Mouse (Mus musculus) midbrain, embryonic 12.5 days (tissue): Measurements from ENCODE around the gene Ammecr1. TPM values are rescaled to one million over a fixed set of nuclear protein-coding genes. Genes with fewer than 3 reads are reported as not detected.

Source experiments
- ATAC-seq: fragments of 200-750 bp; cut with Nextera tagmentation; 2 replicates; pipeline ENCODE4 v1.8.0; 2017; ENCODE audit warnings: low read depth, moderate TSS enrichment, moderate library complexity; ENCODE audit not compliant: low FRiP score
- H3K27ac ChIP-seq: fragments of 300-500 bp; sonication (generic); replicated peaks from 2 replicates; pipeline ENCODE4 v1.5.1; 2016; ENCODE audit warnings: mild to moderate bottlenecking
- H3K27me3 ChIP-seq: fragments of 300-500 bp; sonication (generic); 2 replicates; pipeline ENCODE4 v1.6.1; 2016; ENCODE audit warnings: mild to moderate bottlenecking
- H3K36me3 ChIP-seq: fragments of 300-500 bp; sonication (generic); 2 replicates; pipeline ENCODE4 v1.6.1; 2016
- H3K4me1 ChIP-seq: fragments of 300-500 bp; sonication (generic); 2 replicates; pipeline ENCODE4 v1.6.1; 2016
- H3K4me2 ChIP-seq: fragments of 300-500 bp; sonication (generic); replicated peaks from 2 replicates; pipeline ENCODE4 v1.6.1; 2016; ENCODE audit warnings: mild to moderate bottlenecking, moderate library complexity
- H3K4me3 ChIP-seq: fragments of 300-500 bp; sonication (generic); 2 replicates; pipeline ENCODE4 v1.5.1; 2016; ENCODE audit warnings: mild to moderate bottlenecking
- H3K9ac ChIP-seq: fragments of 300-500 bp; sonication (generic); replicated peaks from 2 replicates; pipeline ENCODE4 v1.6.1; 2016; ENCODE audit warnings: mild to moderate bottlenecking, moderate library complexity
- H3K9me3 ChIP-seq: fragments of 300-500 bp; sonication (generic); 2 replicates; pipeline ENCODE4 v1.6.1; 2016; ENCODE audit warnings: mild to moderate bottlenecking
- WGBS: fragments of 180-500 bp; shearing (Covaris S2); methylation state at CpG from one replicate; pipeline ENCODE4 v1.1.7; 2016; 5-methylcytosine and 5-hydroxymethylcytosine counted together
- polyA plus RNA-seq: library from polyadenylated mRNA; unstranded; fragments of >200 nt; fragmentation: Nextera tagmentation; extraction: Ambion mirVana; gene quantifications from 2 replicates; pipeline ENCODE4 v1.2.1, GENCODE M21; 2016

The Ammecr1 gene
- polyA plus RNA-seq, 1 experiment from 2014 or later: 8.5 TPM

- Histone ChIP-seq H3K27ac (no peak overlapping the region), H3K9ac (no peak overlapping the region), H3K4me1 (no peaks in the 10 kb centered on the region), H3K27me3 (peaks cover 33% of the 10 kb centered on the region), H3K4me3 (no peak overlapping the region), H3K4me2 (no peak overlapping the region), H3K36me3 (no peaks in the 10 kb centered on the region), H3K9me3 (no peaks in the 10 kb centered on the region)
- WGBS: 78% methylated on average over 2 of the region's 2 CpGs
- ATAC-seq: no peak
Observed at GRCm38 (mm10) chrX:142902599-142902998, 63.9 kb downstream of the Ammecr1 start.

DNA sequence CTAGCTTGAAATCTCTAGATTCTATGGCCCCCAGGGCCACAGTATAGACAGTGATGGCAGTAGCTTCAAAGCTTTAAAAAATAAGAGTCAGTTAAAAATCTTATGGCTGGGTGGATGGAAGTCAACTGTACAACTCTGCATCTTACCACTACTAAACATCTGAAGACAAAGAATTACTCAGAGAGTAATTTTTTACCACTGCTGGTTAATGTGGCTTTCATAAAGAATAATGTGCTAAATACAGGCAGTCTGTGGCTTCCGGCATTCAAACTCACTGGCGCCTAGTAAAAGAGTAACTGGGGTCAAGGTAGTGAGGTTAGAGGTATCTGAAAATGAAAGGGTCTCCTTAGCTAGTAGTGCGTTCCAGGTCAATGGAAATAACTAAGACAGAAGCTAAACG is 64.6 kb downstream of the Ammecr1 start:
- Histone ChIP-seq H3K4me1 (no peaks in the 10 kb centered on the region), H3K4me3 (no peak overlapping the region), H3K9ac (no peak overlapping the region), H3K4me2 (no peak overlapping the region), H3K27me3 (peaks cover 36% of the 10 kb centered on the region), H3K27ac (no peak overlapping the region), H3K36me3 (no peaks in the 10 kb centered on the region), H3K9me3 (no peaks in the 10 kb centered on the region)
- ATAC-seq: no peak
- 86% methylated on average over 4 of the region's 4 CpGs for WGBS

DNA sequence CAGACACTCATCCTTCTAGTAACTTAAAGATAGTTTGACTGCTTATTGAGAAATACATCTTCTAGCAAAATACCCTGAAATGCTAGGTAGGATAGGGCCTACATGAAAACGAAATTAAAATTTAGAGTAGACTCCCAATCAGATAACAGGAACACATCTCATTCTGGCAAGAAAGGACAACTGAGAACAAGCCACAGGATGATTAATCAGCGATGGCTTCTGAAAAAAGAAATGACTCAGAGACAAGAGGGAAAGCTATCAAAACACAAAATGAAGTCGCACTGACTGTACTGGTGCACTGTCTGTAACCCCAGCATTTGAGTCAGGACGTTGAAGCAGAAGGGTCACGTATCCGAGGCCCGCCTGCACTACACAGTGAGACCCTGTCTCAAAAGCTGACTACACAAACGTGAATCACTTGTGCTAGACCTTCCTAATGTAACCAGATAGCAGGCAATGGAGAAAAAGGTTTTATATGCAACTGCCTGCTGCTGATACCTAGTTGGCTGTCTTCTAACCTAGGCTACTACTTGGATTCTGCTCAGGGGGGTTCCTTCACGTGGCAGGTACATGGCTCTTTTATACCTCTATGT is 68.1 kb downstream of the Ammecr1 start:
- ATAC-seq: no peak
- no peak overlapping the region for H3K4me3 ChIP-seq
- H3K9me3 ChIP-seq: no peaks in the 10 kb centered on the region
- WGBS: 87% methylated on average over 9 of the region's 9 CpGs
- H3K4me1 ChIP-seq: no peaks in the 10 kb centered on the region
- no peaks in the 10 kb centered on the region for H3K36me3 ChIP-seq
- no peak overlapping the region for H3K27ac ChIP-seq
- no peak overlapping the region for H3K4me2 ChIP-seq
- H3K9ac ChIP-seq: no peak overlapping the region
- H3K27me3 ChIP-seq: peaks cover 26% of the 10 kb centered on the region

DNA sequence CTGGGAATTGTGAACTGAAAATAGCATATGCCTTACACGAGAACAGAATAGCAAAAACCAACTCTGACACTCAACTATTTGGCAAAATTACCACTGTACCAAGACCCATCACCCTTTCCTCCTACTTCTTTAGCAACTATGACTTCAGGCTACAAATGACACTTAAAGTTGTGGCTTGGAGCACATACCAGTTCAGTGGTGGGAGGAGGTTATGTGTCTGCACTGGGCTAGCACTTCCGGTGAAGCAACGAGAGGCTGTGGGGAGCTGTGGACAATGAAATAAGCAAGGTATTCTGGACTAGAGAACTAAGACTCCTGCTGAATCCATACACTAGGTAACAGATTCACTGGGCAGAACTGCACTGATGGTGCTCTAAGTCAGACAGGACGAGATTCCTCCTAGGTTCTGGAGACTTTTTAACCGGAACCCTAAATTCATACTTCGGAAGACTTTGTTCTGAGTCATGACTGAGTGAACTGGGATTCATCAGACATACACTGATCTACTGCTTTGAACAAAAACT is 69.0 kb downstream of the Ammecr1 start:
- 91% methylated on average over 6 of the region's 6 CpGs for WGBS
- H3K4me2 ChIP-seq: no peak overlapping the region
- no peaks in the 10 kb centered on the region for H3K36me3 ChIP-seq
- H3K27ac ChIP-seq: no peak overlapping the region
- no peaks in the 10 kb centered on the region for H3K9me3 ChIP-seq
- H3K4me1 ChIP-seq: no peaks in the 10 kb centered on the region
- peaks cover 19% of the 10 kb centered on the region for H3K27me3 ChIP-seq
- H3K4me3 ChIP-seq: no peak overlapping the region
- no peak overlapping the region for H3K9ac ChIP-seq
- no peak for ATAC-seq

DNA sequence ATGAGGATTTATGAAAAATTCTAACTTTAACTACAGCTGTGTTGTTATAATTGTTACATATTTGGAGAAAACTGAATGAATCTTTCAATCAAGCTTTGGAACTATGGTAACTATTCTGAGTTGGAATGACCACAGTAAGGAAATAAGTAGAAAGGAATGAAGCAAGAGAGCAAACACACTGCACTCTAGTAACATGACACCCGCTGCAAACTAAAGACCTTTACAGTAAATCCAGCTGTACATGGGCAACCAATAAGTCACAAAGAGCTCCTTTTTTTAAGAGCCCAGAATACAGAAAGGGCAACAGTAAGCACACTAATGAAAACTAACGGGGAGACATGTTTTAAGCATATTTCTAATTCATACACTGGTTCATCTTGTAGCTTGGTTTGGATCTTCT is 71.2 kb downstream of the Ammecr1 start:
- no peak overlapping the region for H3K27ac ChIP-seq
- H3K36me3 ChIP-seq: no peaks in the 10 kb centered on the region
- 87% methylated on average over 2 of the region's 2 CpGs for WGBS
- H3K4me2 ChIP-seq: no peak overlapping the region
- H3K27me3 ChIP-seq: peaks cover 14% of the 10 kb centered on the region
- H3K4me1 ChIP-seq: no peaks in the 10 kb centered on the region
- H3K4me3 ChIP-seq: no peak overlapping the region
- no peak overlapping the region for H3K9ac ChIP-seq
- no peaks in the 10 kb centered on the region for H3K9me3 ChIP-seq
- ATAC-seq: no peak

- Histone ChIP-seq H3K9ac (no peak overlapping the region), H3K4me2 (no peak overlapping the region), H3K4me3 (no peak overlapping the region), H3K36me3 (no peaks in the 10 kb centered on the region), H3K4me1 (no peaks in the 10 kb centered on the region), H3K27me3 (peaks cover 9% of the 10 kb centered on the region; the same call in 1 of the 2 replicates), H3K27ac (no peak overlapping the region), H3K9me3 (no peaks in the 10 kb centered on the region)
- 76% methylated on average over 7 of the region's 7 CpGs for WGBS
- no peak for ATAC-seq
Observed at GRCm38 (mm10) chrX:142885962-142886361, 80.6 kb downstream of the Ammecr1 start.

GRCm38 (mm10) chrX:142883593-142883992 is 82.9 kb downstream of the Ammecr1 start:
- Histone ChIP-seq H3K36me3 (no peaks in the 10 kb centered on the region), H3K9me3 (no peaks in the 10 kb centered on the region), H3K27ac (no peak overlapping the region), H3K4me1 (no peaks in the 10 kb centered on the region), H3K9ac (no peak overlapping the region), H3K4me3 (no peak overlapping the region), H3K27me3 (peaks cover 14% of the 10 kb centered on the region; the same call in 1 of the 2 replicates), H3K4me2 (no peak overlapping the region)
- 85% methylated on average over 4 of the region's 4 CpGs for WGBS
- no peak for ATAC-seq

DNA sequence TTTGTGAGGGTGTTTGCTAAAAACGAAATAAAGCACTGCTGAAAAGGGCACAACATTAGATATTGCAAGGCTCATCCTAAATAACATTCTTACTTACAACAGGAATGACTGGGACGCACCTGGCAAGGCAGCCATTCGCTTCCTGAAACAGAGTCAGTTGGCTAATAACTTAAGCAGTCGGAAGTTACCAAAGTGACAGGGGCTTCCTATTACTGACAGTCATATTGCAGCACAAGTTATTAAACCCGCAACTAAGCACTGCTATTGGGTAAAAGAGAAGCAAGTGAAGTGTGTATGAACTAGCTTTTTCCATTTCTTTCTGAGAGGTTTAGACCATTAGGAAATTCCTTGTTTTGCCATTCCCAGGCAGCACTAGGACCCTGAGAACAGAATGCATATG is 84.3 kb downstream of the Ammecr1 start:
- Histone ChIP-seq H3K27me3 (peaks cover 14% of the 10 kb centered on the region; the same call in 1 of the 2 replicates), H3K9ac (no peak overlapping the region), H3K4me2 (no peak overlapping the region), H3K9me3 (no peaks in the 10 kb centered on the region), H3K36me3 (no peaks in the 10 kb centered on the region), H3K4me3 (no peak overlapping the region), H3K4me1 (no peaks in the 10 kb centered on the region), H3K27ac (no peak overlapping the region)
- no peak for ATAC-seq
- 87% methylated on average over 5 of the region's 5 CpGs for WGBS

GRCm38 (mm10) chrX:142869844-142870243 is 96.7 kb downstream of the Ammecr1 start:
- 81% methylated on average over 2 of the region's 2 CpGs for WGBS
- no peak overlapping the region for H3K4me2 ChIP-seq
- ATAC-seq: no peak

GRCm38 (mm10) chrX:142848032-142848431 is 118.5 kb downstream of the Ammecr1 start:
- peaks cover 26% of the 10 kb centered on the region for H3K27me3 ChIP-seq
- no peak overlapping the region for H3K9ac ChIP-seq
- ATAC-seq: no peak
- no peaks in the 10 kb centered on the region for H3K36me3 ChIP-seq
- H3K4me3 ChIP-seq: no peak overlapping the region
- no peaks in the 10 kb centered on the region for H3K4me1 ChIP-seq
- WGBS: 93% methylated on average over 9 of the region's 9 CpGs
- H3K9me3 ChIP-seq: no peaks in the 10 kb centered on the region
- no peak overlapping the region for H3K27ac ChIP-seq
- no peak overlapping the region for H3K4me2 ChIP-seq

More at GRCm38 (mm10) chrX:142869844-142870243, 96.7 kb downstream of the Ammecr1 start:
- no peaks in the 10 kb centered on the region for H3K36me3 ChIP-seq
- no peak overlapping the region for H3K4me3 ChIP-seq
- peaks cover 4% of the 10 kb centered on the region; the same call in 1 of the 2 replicates for H3K27me3 ChIP-seq
- H3K9me3 ChIP-seq: no peaks in the 10 kb centered on the region
- no peak overlapping the region for H3K27ac ChIP-seq
- no peaks in the 10 kb centered on the region for H3K4me1 ChIP-seq
- no peak overlapping the region for H3K9ac ChIP-seq

GRCm38 (mm10) chrX:142846266-142846665 is 120.3 kb downstream of the Ammecr1 start:
- no peaks in the 10 kb centered on the region for H3K36me3 ChIP-seq
- no peak overlapping the region for H3K4me2 ChIP-seq
- H3K27me3 ChIP-seq: peaks cover 32% of the 10 kb centered on the region
- H3K4me3 ChIP-seq: no peak overlapping the region
- WGBS: 79% methylated on average over 6 of the region's 6 CpGs
- no peak for ATAC-seq
- H3K27ac ChIP-seq: no peak overlapping the region
- no peaks in the 10 kb centered on the region for H3K9me3 ChIP-seq
- no peak overlapping the region for H3K9ac ChIP-seq
- no peaks in the 10 kb centered on the region for H3K4me1 ChIP-seq

DNA sequence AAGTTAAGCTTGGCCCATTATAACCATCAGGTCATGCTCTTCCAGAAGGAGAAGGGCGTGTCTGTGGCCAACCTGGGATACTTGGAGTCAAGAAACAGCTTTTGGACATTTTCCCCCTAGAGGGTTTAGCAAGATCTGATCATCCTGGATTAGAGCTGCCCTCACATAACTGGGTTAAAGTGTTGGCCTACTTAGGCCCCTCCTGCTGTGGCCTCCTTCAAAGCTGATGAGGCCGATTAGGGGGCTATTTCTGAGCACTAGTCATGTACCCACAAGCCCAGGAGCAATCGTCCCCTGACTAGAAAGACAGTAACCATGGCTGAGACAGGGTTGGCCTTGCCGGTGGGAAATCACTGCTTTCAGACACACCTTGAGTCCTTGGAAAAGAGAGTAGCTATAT is 124.6 kb downstream of the Ammecr1 start:
- 86% methylated on average over 4 of the region's 4 CpGs for WGBS
- Histone ChIP-seq H3K9ac (no peak overlapping the region), H3K27ac (no peak overlapping the region), H3K27me3 (peaks cover 35% of the 10 kb centered on the region), H3K4me3 (no peak overlapping the region), H3K9me3 (no peaks in the 10 kb centered on the region), H3K4me1 (no peaks in the 10 kb centered on the region), H3K4me2 (no peak overlapping the region), H3K36me3 (no peaks in the 10 kb centered on the region)
- ATAC-seq: no peak

GRCm38 (mm10) chrX:142839411-142839810 is 127.1 kb downstream of the Ammecr1 start:
- 85% methylated on average over 7 of the region's 7 CpGs for WGBS
- H3K4me2 ChIP-seq: no peak overlapping the region

More at GRCm38 (mm10) chrX:142839411-142839810, 127.1 kb downstream of the Ammecr1 start:
- H3K36me3 ChIP-seq: no peaks in the 10 kb centered on the region
- ATAC-seq: no peak
- no peak overlapping the region for H3K4me3 ChIP-seq
- no peak overlapping the region for H3K9ac ChIP-seq
- no peaks in the 10 kb centered on the region for H3K9me3 ChIP-seq
- H3K4me1 ChIP-seq: no peaks in the 10 kb centered on the region
- peaks cover 22% of the 10 kb centered on the region for H3K27me3 ChIP-seq
- no peak overlapping the region for H3K27ac ChIP-seq
